10 mouse cellular contexts compared by ENCODE assay signal in genomic region chr4:139343718-139344117, GRCm38 (mm10). TPM values are rescaled to one million over a fixed set of nuclear protein-coding genes. Genes with fewer than 3 reads are reported as not detected.
DNase-seq lines count a peak whose midpoint lies in the region; ATAC-seq and TF ChIP-seq lines count a peak whose summit lies in the region.
"Had no signal": no experiment of that assay in that cellular context is flagged by ENCODE, and none has a peak within 500 bp of the region (broad histone marks: within the 10 kb centered on the region; RNA-seq: fewer than 3 reads in every experiment).

No protein-coding gene starts in this region.

- no peak overlapping the region for H3K4me2 ChIP-seq in hindbrain, embryonic 13.5 days
- no peak overlapping the region for H3K4me2 ChIP-seq in intestine, embryonic 16.5 days (ENCODE audit: low read depth, low read length)
- H3K4me2 ChIP-seq: intestine, embryonic 15.5 days had no signal

- no peaks in the 10 kb centered on the region for H3K27me3 ChIP-seq in thymus, adult 2 months (ENCODE audit: control insufficient read depth, insufficient read depth, low read length)
- H3K27me3 ChIP-seq in hindbrain, embryonic 13.5 days: no peaks in the 10 kb centered on the region
- H3K27me3 ChIP-seq in intestine, embryonic 16.5 days (replicated peaks; ENCODE audit: control insufficient read depth, insufficient read depth, low read length): no peaks in the 10 kb centered on the region
- H3K27me3 ChIP-seq: intestine, embryonic 15.5 days had no signal

- no peaks in the 10 kb centered on the region for H3K4me1 ChIP-seq in thymus, adult 2 months (replicated peaks; ENCODE audit: control insufficient read depth, insufficient read depth, low read length)
- no peaks in the 10 kb centered on the region for H3K4me1 ChIP-seq in hindbrain, embryonic 13.5 days (replicated peaks)
- no peaks in the 10 kb centered on the region for H3K4me1 ChIP-seq in intestine, embryonic 16.5 days (ENCODE audit: control insufficient read depth, insufficient read depth, low read length)
- H3K4me1 ChIP-seq: intestine, embryonic 15.5 days had no signal

- no peak for TF ChIP-seq CTCF in thymus, adult 2 months (IDR thresholded peaks at IDR 0.05; ENCODE audit: borderline replicate concordance, control insufficient read depth, extremely low read depth, insufficient read depth, low read length, poor library complexity)

- WGBS in thymus, adult 2 months: 77% methylated on average over 5 of the region's 5 CpGs
- WGBS in hindbrain, embryonic 13.5 days: 64% methylated on average over 5 of the region's 5 CpGs
- 62% methylated on average over 5 of the region's 5 CpGs for WGBS in intestine, embryonic 16.5 days

- no peak overlapping the region for H3K9ac ChIP-seq in hindbrain, embryonic 13.5 days
- no peak overlapping the region for H3K9ac ChIP-seq in intestine, embryonic 16.5 days (ENCODE audit: low read depth, low read length)
- H3K9ac ChIP-seq: intestine, embryonic 15.5 days had no signal

- ATAC-seq in hindbrain, embryonic 13.5 days (ENCODE audit: low FRiP score): no peak
- ATAC-seq in intestine, embryonic 16.5 days: no peak
- ATAC-seq: intestine, embryonic 15.5 days had no signal

- H3K4me3 ChIP-seq in thymus, adult 2 months (ENCODE audit: control insufficient read depth, insufficient read depth, low read length): no peak overlapping the region
- H3K4me3 ChIP-seq in hindbrain, embryonic 13.5 days: no peak overlapping the region
- no peak overlapping the region for H3K4me3 ChIP-seq in intestine, embryonic 16.5 days (ENCODE audit: low read length)
- H3K4me3 ChIP-seq: intestine, embryonic 15.5 days had no signal

- H3K36me3 ChIP-seq in thymus, adult 2 months (ENCODE audit: control insufficient read depth, insufficient read depth, low read length): peaks cover 19% of the 10 kb centered on the region; the same call in 1 of the 2 replicates
- peaks cover 41% of the 10 kb centered on the region for H3K36me3 ChIP-seq in hindbrain, embryonic 13.5 days
- H3K36me3 ChIP-seq in intestine, embryonic 16.5 days (ENCODE audit: control insufficient read depth, insufficient read depth, low read length): 0 out of 2 replicates have a peak, but pooled peaks cover 6% of the 10 kb centered on the region

- no peak overlapping the region for H3K27ac ChIP-seq in thymus, adult 2 months (ENCODE audit: control insufficient read depth, insufficient read depth, low read length)
- no peak overlapping the region for H3K27ac ChIP-seq in hindbrain, embryonic 13.5 days
- no peak overlapping the region for H3K27ac ChIP-seq in intestine, embryonic 16.5 days (ENCODE audit: low read length)
- H3K27ac ChIP-seq: intestine, embryonic 15.5 days had no signal

- TF ChIP-seq POLR2A in thymus, adult 2 months (IDR thresholded peaks at IDR 0.05; ENCODE audit: control insufficient read depth, extremely low read depth, insufficient read depth, low read length, poor library complexity): no peak

- H3K9me3 ChIP-seq in hindbrain, embryonic 13.5 days: no peaks in the 10 kb centered on the region
- H3K9me3 ChIP-seq in intestine, embryonic 16.5 days (ENCODE audit: control insufficient read depth, low read length): no peaks in the 10 kb centered on the region
- H3K9me3 ChIP-seq: intestine, embryonic 15.5 days had no signal

- DNase-seq in frontal cortex, postnatal 14 days (ENCODE audit: low spot score in 2 of 2): peak; percentile 22 to 37
- no peak for DNase-seq in frontal cortex, postnatal 25 days (ENCODE audit: low spot score in 2 of 2)
- DNase-seq in 416B (ENCODE audit: low read depth): peak; percentile 57
- DNase-seq in brain, adult 2 months (ENCODE audit: low read depth, low spot score): peak; percentile 17
- DNase-seq in layer of hippocampus, postnatal 14 days (ENCODE audit: low spot score in 2 of 2): peak; percentile 24 to 70
- DNase-seq in thymus, adult 2 months: no peak
- DNase-seq: gastrocnemius, postnatal 10 days had no signal

RNA-seq across cellular contexts. Expression of gene Mrto4, which starts 8.7 kb away (rescaled TPM):
- total RNA-seq in layer of hippocampus, postnatal 14 days (2021): 10 to 100 TPM; 45.7 to 48.2 TPM
- 33.7 and 37.6 TPM in 2 replicates for polyA plus RNA-seq in thymus, adult 2 months (2012; rRNA removed)
- 88.1 and 97.5 TPM in 2 replicates for polyA plus RNA-seq in hindbrain, embryonic 13.5 days (2015; fragmentation: Nextera tagmentation; extraction: Ambion mirVana)
- polyA plus RNA-seq in intestine, embryonic 16.5 days (2015; fragmentation: Nextera tagmentation; extraction: Ambion mirVana): 92.4 and 109 TPM in 2 replicates

RNA-seq across cellular contexts. Expression of gene Emc1, which starts 8.7 kb away (rescaled TPM):
- 10 to 100 TPM; 83.6 to 88.6 TPM for total RNA-seq in layer of hippocampus, postnatal 14 days (2021)
- polyA plus RNA-seq in thymus, adult 2 months (2012; rRNA removed): 34.2 and 41.6 TPM in 2 replicates
- polyA plus RNA-seq in hindbrain, embryonic 13.5 days (2015; fragmentation: Nextera tagmentation; extraction: Ambion mirVana): 36.2 and 42.2 TPM in 2 replicates
- polyA plus RNA-seq in intestine, embryonic 16.5 days (2015; fragmentation: Nextera tagmentation; extraction: Ambion mirVana): 16.7 and 18.0 TPM in 2 replicates

RNA-seq across cellular contexts. Expression of gene Ubr4, which starts 8.7 kb away (rescaled TPM):
- 100 to 1,000 TPM; 154 to 171 TPM for total RNA-seq in layer of hippocampus, postnatal 14 days (2021)
- polyA plus RNA-seq in thymus, adult 2 months (2012; rRNA removed): 301 and 312 TPM in 2 replicates
- 73.7 and 76.4 TPM in 2 replicates for polyA plus RNA-seq in hindbrain, embryonic 13.5 days (2015; fragmentation: Nextera tagmentation; extraction: Ambion mirVana)
- 43.7 and 44.8 TPM in 2 replicates for polyA plus RNA-seq in intestine, embryonic 16.5 days (2015; fragmentation: Nextera tagmentation; extraction: Ambion mirVana)

RNA-seq across cellular contexts. Expression of gene Akr7a5, which starts 33.2 kb away (rescaled TPM):
- 10 to 100 TPM; 28.2 to 29.7 TPM for total RNA-seq in layer of hippocampus, postnatal 14 days (2021)
- 29.5 and 33.3 TPM in 2 replicates for polyA plus RNA-seq in thymus, adult 2 months (2012; rRNA removed)
- polyA plus RNA-seq in hindbrain, embryonic 13.5 days (2015; fragmentation: Nextera tagmentation; extraction: Ambion mirVana): 58.7 and 60.0 TPM in 2 replicates
- polyA plus RNA-seq in intestine, embryonic 16.5 days (2015; fragmentation: Nextera tagmentation; extraction: Ambion mirVana): 243 and 247 TPM in 2 replicates

RNA-seq across cellular contexts. Expression of gene Pqlc2, which starts 33.2 kb away (rescaled TPM):
- total RNA-seq in layer of hippocampus, postnatal 14 days (2021): 10 to 100 TPM; 11.9 to 16.8 TPM
- 42.6 and 50.1 TPM in 2 replicates for polyA plus RNA-seq in thymus, adult 2 months (2012; rRNA removed)
- 14.3 TPM in 2 replicates for polyA plus RNA-seq in hindbrain, embryonic 13.5 days (2015; fragmentation: Nextera tagmentation; extraction: Ambion mirVana)
- 32.8 and 37.4 TPM in 2 replicates for polyA plus RNA-seq in intestine, embryonic 16.5 days (2015; fragmentation: Nextera tagmentation; extraction: Ambion mirVana)

Comparison
In these comparisons a context has a peak if more than half of its experiments do, and no peak if none do; other contexts are left out.
1. DNase-seq: peak in frontal cortex, postnatal 14 days (2 of 2), 416B (single experiment), brain, adult 2 months (single experiment) and layer of hippocampus, postnatal 14 days (2 of 2); none in frontal cortex, postnatal 25 days (0 of 2) and thymus, adult 2 months (single experiment).